Mouse (Mus musculus): ENCODE data around the gene Tmc8. TPM values are rescaled to one million over a fixed set of nuclear protein-coding genes. Genes with fewer than 3 reads are reported as not detected.
A peak's percentile ranks its signal among the peaks of the same experiment; 100 is the strongest.

The Tmc8 gene
- polyA plus RNA-seq, 1 experiment, result 104 TPM

DNA sequence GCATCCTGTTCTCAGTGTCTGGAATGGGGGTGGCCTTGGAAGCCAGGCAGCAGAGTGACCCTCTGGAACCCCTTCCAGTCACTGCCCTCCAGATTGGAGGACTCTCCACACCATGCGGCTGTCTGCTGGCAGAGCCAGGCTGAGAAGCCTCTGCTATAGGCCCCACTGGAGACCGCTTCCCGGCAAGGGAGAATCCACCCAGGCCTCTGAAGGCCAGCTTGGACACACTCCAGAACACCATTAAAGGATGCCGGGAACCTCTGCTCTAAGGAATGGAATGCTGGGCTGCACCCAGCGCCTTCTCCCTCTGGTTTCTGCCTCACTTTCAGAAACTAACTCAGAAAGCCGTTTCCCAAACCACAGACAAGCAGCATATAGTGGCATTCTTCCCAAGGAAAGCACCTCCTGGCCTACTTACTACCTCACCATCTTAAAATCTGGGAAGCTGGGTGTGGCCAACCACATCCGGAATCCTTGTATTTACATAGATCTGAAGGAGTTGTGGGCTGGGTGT is 40.9 kb downstream of the Tmc8 start:
- no peak for TF ChIP-seq FLI1 (IDR thresholded peaks at IDR 0.05; ENCODE audit: low read length)
- no peak for TF ChIP-seq GATA1 (IDR thresholded peaks at IDR 0.05; ENCODE audit: borderline replicate concordance, low read length)
- no peaks in the 10 kb centered on the region for H3K9me3 ChIP-seq
- peaks cover 60% of the 10 kb centered on the region for H3K4me1 ChIP-seq
- peaks cover 23% of the 10 kb centered on the region for H3K27me3 ChIP-seq (replicated peaks)
- H3K4me3 ChIP-seq (replicated peaks), result no peak overlapping the region
- peaks cover 60% of the 10 kb centered on the region for H3K36me3 ChIP-seq (replicated peaks; ENCODE audit: low read length)

DNA sequence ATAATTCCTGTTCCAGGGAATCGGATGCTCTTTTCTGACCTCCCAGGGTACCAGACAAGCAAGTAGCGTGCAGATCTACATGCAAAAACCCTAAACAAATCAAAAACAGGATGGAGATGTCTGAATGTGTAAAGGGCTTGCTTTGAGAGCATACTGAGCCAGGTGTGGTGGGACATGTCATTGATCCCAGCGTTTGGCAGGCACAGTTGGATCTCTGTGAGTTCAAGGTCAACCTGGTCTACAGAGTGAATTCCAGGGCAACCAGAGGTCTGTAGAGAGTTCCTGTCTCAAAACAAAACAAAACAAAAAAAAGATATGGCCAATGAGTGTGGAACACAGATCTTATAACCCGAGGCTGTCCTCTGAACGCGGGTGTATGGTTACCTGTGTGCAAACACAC is 41.5 kb downstream of the Tmc8 start:
- H3K4me3 ChIP-seq (replicated peaks), result no peak overlapping the region
- no peaks in the 10 kb centered on the region for H3K9me3 ChIP-seq
- TF ChIP-seq FLI1 (IDR thresholded peaks at IDR 0.05; ENCODE audit: low read length), result no peak
- TF ChIP-seq GATA1 (IDR thresholded peaks at IDR 0.05; ENCODE audit: borderline replicate concordance, low read length), result no peak
- peaks cover 54% of the 10 kb centered on the region for H3K36me3 ChIP-seq (replicated peaks; ENCODE audit: low read length)
- H3K4me1 ChIP-seq, result peaks cover 67% of the 10 kb centered on the region
- H3K27me3 ChIP-seq (replicated peaks), result peaks cover 26% of the 10 kb centered on the region

GRCm38 (mm10) chr11:117824060-117824969 is 42.4 kb downstream of the Tmc8 start:
- H3K36me3 ChIP-seq (replicated peaks; ENCODE audit: low read length), result peaks cover 45% of the 10 kb centered on the region
- H3K4me1 ChIP-seq, result peaks cover 76% of the 10 kb centered on the region
- peaks cover 26% of the 10 kb centered on the region for H3K27me3 ChIP-seq (replicated peaks)
- no peaks in the 10 kb centered on the region for H3K9me3 ChIP-seq
- TF ChIP-seq GATA1 (IDR thresholded peaks at IDR 0.05; ENCODE audit: borderline replicate concordance, low read length), result no peak
- TF ChIP-seq FLI1 (IDR thresholded peaks at IDR 0.05; ENCODE audit: low read length), result no peak
- H3K4me3 ChIP-seq (replicated peaks), result peak overlapping the region; percentile 90

DNA sequence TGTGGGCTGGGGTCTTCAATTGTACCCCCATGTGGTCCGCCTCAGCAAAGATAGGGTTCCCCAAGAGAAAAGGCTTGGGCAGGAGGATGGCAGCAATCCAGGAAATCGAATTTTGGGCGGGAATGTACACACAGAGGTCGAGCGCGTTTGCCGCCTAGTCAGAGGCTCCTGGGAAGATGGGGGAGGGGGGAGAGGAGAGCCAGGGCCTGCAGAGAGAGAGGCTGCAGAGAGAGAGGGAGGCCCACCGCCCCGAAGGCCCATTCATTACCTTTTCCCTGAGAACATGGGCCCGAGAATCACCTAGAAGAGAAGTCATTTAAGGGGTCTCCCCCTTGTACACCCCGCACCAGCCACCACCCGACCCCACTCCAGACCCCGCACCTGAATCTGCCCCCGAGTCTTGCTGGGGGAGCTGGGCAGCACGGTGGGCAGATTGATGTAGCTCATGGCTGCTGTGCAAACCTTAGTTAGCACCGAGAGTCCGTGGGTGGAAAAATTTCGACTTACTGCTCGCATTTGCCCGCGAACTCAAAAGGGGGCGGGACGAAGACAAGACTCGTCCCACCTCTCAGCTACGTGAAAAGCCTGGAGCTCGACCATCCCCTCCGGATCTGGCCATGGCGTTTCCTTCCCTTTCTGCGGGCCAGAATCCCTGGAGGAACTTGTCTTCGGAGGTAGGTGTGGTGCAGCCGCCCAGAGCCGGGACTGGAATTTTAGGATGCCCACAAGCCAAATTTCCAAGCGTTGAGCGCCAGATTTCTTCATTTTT is 43.6 kb downstream of the Tmc8 start, which contains the start of the genes Afmid and Tk1:
Gene Afmid (plus strand): TSS at position 592 of the 769 bp plus-strand sequence.
Gene Tk1 (minus strand): TSS at position 760 of the 769 bp plus-strand sequence.
- peaks cover 33% of the 10 kb centered on the region for H3K36me3 ChIP-seq (replicated peaks; ENCODE audit: low read length)
- H3K4me1 ChIP-seq, result peaks cover 88% of the 10 kb centered on the region
- H3K27me3 ChIP-seq (replicated peaks), result peaks cover 29% of the 10 kb centered on the region
- H3K9me3 ChIP-seq, result no peaks in the 10 kb centered on the region
- TF ChIP-seq GATA1 (IDR thresholded peaks at IDR 0.05; ENCODE audit: borderline replicate concordance, low read length) (no peak), FLI1 (IDR thresholded peaks at IDR 0.05; ENCODE audit: low read length) (no peak; the same call in 1 of the 2 replicates)
- peak within 1 kb of the TSS; percentile 90 for H3K4me3 ChIP-seq (replicated peaks)

GRCm38 (mm10) chr11:117826164-117826563 is 44.3 kb downstream of the Tmc8 start:
- peaks cover 32% of the 10 kb centered on the region for H3K27me3 ChIP-seq (replicated peaks)
- peaks cover 28% of the 10 kb centered on the region for H3K36me3 ChIP-seq (replicated peaks; ENCODE audit: low read length)
- no peak for TF ChIP-seq FLI1 (IDR thresholded peaks at IDR 0.05; ENCODE audit: low read length)
- TF ChIP-seq GATA1 (IDR thresholded peaks at IDR 0.05; ENCODE audit: borderline replicate concordance, low read length), result no peak
- no peak overlapping the region for H3K4me3 ChIP-seq (replicated peaks)
- H3K9me3 ChIP-seq, result no peaks in the 10 kb centered on the region
- peaks cover 92% of the 10 kb centered on the region for H3K4me1 ChIP-seq

- Histone ChIP-seq H3K4me3 (replicated peaks) (no peak overlapping the region), H3K27me3 (replicated peaks) (peaks cover 32% of the 10 kb centered on the region), H3K9me3 (no peaks in the 10 kb centered on the region), H3K4me1 (peaks cover 92% of the 10 kb centered on the region), H3K36me3 (replicated peaks; ENCODE audit: low read length) (peaks cover 20% of the 10 kb centered on the region)
- TF ChIP-seq GATA1 (IDR thresholded peaks at IDR 0.05; ENCODE audit: borderline replicate concordance, low read length) (no peak), FLI1 (IDR thresholded peaks at IDR 0.05; ENCODE audit: low read length) (no peak)
Measured at GRCm38 (mm10) chr11:117826916-117827315, 45.0 kb downstream of the Tmc8 start.

GRCm38 (mm10) chr11:117827386-117827785 is 45.5 kb downstream of the Tmc8 start:
- Histone ChIP-seq H3K4me3 (replicated peaks) (no peak overlapping the region), H3K36me3 (replicated peaks; ENCODE audit: low read length) (peaks cover 16% of the 10 kb centered on the region), H3K27me3 (replicated peaks) (peaks cover 32% of the 10 kb centered on the region), H3K4me1 (peaks cover 94% of the 10 kb centered on the region), H3K9me3 (no peaks in the 10 kb centered on the region)
- TF ChIP-seq GATA1 (IDR thresholded peaks at IDR 0.05; ENCODE audit: borderline replicate concordance, low read length), result no peak
- TF ChIP-seq FLI1 (IDR thresholded peaks at IDR 0.05; ENCODE audit: low read length), result no peak

- H3K4me1 ChIP-seq, result peaks cover 93% of the 10 kb centered on the region
- H3K4me3 ChIP-seq (replicated peaks), result peak overlapping the region; percentile 29
- no peaks in the 10 kb centered on the region for H3K9me3 ChIP-seq
- peaks cover 30% of the 10 kb centered on the region for H3K27me3 ChIP-seq (replicated peaks)
- peaks cover 6% of the 10 kb centered on the region for H3K36me3 ChIP-seq (replicated peaks; ENCODE audit: low read length)
- TF ChIP-seq GATA1 (IDR thresholded peaks at IDR 0.05; ENCODE audit: borderline replicate concordance, low read length) (no peak), FLI1 (IDR thresholded peaks at IDR 0.05; ENCODE audit: low read length) (no peak)
Measured at GRCm38 (mm10) chr11:117828149-117828887, 46.4 kb downstream of the Tmc8 start.

Measured in megakaryocyte, embryonic 14.5 days (primary cell).